Mouse (Mus musculus) heart, adult 2 months (tissue): ENCODE data around the gene Trpc1. TPM values are rescaled to one million over a fixed set of nuclear protein-coding genes. Genes with fewer than 3 reads are reported as not detected.
A peak's percentile ranks its signal among the peaks of the same experiment; 100 is the strongest.

Experiments used
- DNase-seq, 2 experiments: peaks; one replicate each; pipeline ENCODE4 v3.0.0; 2021
- H3K27ac ChIP-seq: fragments of 200-600 bp; 2 replicates; pipeline ENCODE4 v1.8.1; 2022
- H3K27me3 ChIP-seq: fragments of 200-500 bp; 2 replicates; pipeline ENCODE4 v1.6.1; 2012; ENCODE audit warnings: mild to moderate bottlenecking, low read length, inconsistent platforms, mixed read lengths; ENCODE audit not compliant: control insufficient read depth, insufficient read depth
- H3K36me3 ChIP-seq: fragments of 200-500 bp; 2 replicates; pipeline ENCODE4 v1.6.1; 2012; ENCODE audit warnings: low read length, inconsistent platforms; ENCODE audit not compliant: control insufficient read depth, insufficient read depth
- H3K4me1 ChIP-seq: fragments of 200-500 bp; 2 replicates; pipeline ENCODE4 v1.6.1; 2011; ENCODE audit warnings: low read length; ENCODE audit not compliant: control insufficient read depth, insufficient read depth
- H3K4me3 ChIP-seq: fragments of 200-600 bp; 2 replicates; pipeline ENCODE4 v1.8.1; 2022
- H3K79me2 ChIP-seq: fragments of 200-500 bp; replicated peaks from 2 replicates; pipeline ENCODE4 v1.6.1; 2012; ENCODE audit warnings: mild to moderate bottlenecking, inconsistent platforms, low read length, moderate library complexity, mixed read lengths; ENCODE audit not compliant: control insufficient read depth, insufficient read depth
- H3K9ac ChIP-seq: fragments of 200-500 bp; 2 replicates; pipeline ENCODE4 v1.6.1; 2012; ENCODE audit warnings: low read depth, mild to moderate bottlenecking, control low read depth, inconsistent platforms, low read length, mixed read lengths
- CTCF ChIP-seq: fragments of 200-600 bp; IDR thresholded peaks from 2 replicates; pipeline ENCODE4 v1.8.1; 2022; ENCODE audit warnings: antibody characterized with exemption, mild to moderate bottlenecking, moderate library complexity
- EP300 ChIP-seq: fragments of 200-500 bp; IDR thresholded peaks from 2 replicates; pipeline ENCODE4 v1.6.1; 2011; ENCODE audit warnings: low read depth, low read length, control low read depth; ENCODE audit not compliant: insufficient read depth
- POLR2A ChIP-seq: fragments of 200-500 bp; IDR thresholded peaks from 2 replicates; pipeline ENCODE4 v1.6.1; 2011; ENCODE audit warnings: mild to moderate bottlenecking, low read depth, low read length, control low read depth; ENCODE audit not compliant: insufficient read depth
- WGBS: fragments of 180-500 bp; shearing (Covaris S2); methylation state at CpG from one replicate; pipeline ENCODE4 v1.1.7; 2018; 5-methylcytosine and 5-hydroxymethylcytosine counted together
- intact Hi-C: fragments of 180-260 bp; cut with DNase I; formaldehyde crosslinking; loops from one replicate; pipeline ENCODE4 v1.15.1; 2025
- polyA plus RNA-seq: library from polyadenylated mRNA; depleted of rRNA; stranded (reverse); fragments of >200 nt; gene quantifications from 2 replicates; pipeline ENCODE4 v1.2.3, GENCODE M21; 2012
- total RNA-seq, 2 experiments: library from RNA; stranded (reverse); gene quantifications; 2 replicates each; pipeline ENCODE4 v1.2.3; 2021

Trpc1 gene
- total and polyA plus RNA-seq, 3 experiments = 2.8 to 7.0 (median 6.8) TPM

- TF ChIP-seq CTCF (no peak), POLR2A (no peak), EP300 (no peak)
- Histone ChIP-seq H3K4me1 (no peaks in the 10 kb centered on the region; the same call in 1 of the 2 replicates), H3K36me3 (no peaks in the 10 kb centered on the region), H3K4me3 (no peak overlapping the region), H3K27ac (no peak overlapping the region), H3K27me3 (no peaks in the 10 kb centered on the region), H3K79me2 (no peaks in the 10 kb centered on the region), H3K9ac (no peak overlapping the region)
- WGBS = 89% methylated on average over 11 of the region's 11 CpGs
- intact Hi-C loops = no loop called here
- no peak for DNase-seq
Measured at GRCm38 (mm10) chr9:95680691-95681090, 69.5 kb downstream of the Trpc1 start.

- DNase-seq = no peak
- intact Hi-C loops = loop anchor here (5.0 kb wide), 1 partner anchor 43 kb away; the partner anchor contains the start of gene Pcolce2
- TF ChIP-seq CTCF (no peak), EP300 (no peak), POLR2A (no peak)
Measured at GRCm38 (mm10) chr9:95679966-95680365, 70.2 kb downstream of the Trpc1 start.

DNA sequence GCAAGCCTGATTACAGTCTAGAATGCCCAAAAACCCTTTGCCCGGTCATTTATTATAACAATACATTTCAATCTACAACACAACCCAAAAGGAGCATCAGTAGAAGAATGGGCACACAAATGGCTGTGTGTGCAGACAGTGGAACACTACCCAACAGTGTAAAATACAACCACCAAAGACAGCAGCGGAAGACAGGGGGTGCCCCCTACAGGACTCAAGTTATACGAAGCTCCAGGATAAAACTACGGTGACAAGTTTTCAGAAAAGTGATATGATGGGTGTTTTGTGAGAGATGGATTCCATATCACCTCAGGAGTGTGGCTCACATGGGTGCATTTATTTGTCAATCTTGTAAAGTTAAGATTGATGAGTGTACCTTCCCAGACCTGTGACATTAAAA is 74.2 kb downstream of the Trpc1 start:
- Histone ChIP-seq H3K4me3 (no peak overlapping the region), H3K27ac (peak overlapping the region; percentile 92), H3K36me3 (no peaks in the 10 kb centered on the region), H3K4me1 (peaks cover 1% of the 10 kb centered on the region), H3K9ac (no peak overlapping the region), H3K27me3 (no peaks in the 10 kb centered on the region), H3K79me2 (no peaks in the 10 kb centered on the region)
- 90% methylated on average over 4 of the region's 4 CpGs for WGBS
- DNase-seq = no peak
- TF ChIP-seq POLR2A (no peak), CTCF (peak; percentile 56), EP300 (no peak)
- intact Hi-C loops = loop anchor here (5.0 kb wide), 1 partner anchor 39 kb away; the partner anchor contains the start of gene Pcolce2

More at GRCm38 (mm10) chr9:95679966-95680365, 70.2 kb downstream of the Trpc1 start:
- WGBS = 59% methylated on average over 7 of the region's 7 CpGs
- H3K36me3 ChIP-seq = no peaks in the 10 kb centered on the region
- H3K4me3 ChIP-seq = no peak overlapping the region
- H3K27ac ChIP-seq = no peak overlapping the region
- no peaks in the 10 kb centered on the region for H3K27me3 ChIP-seq
- no peak overlapping the region for H3K9ac ChIP-seq
- no peaks in the 10 kb centered on the region for H3K79me2 ChIP-seq
- H3K4me1 ChIP-seq = peaks cover 1% of the 10 kb centered on the region

DNA sequence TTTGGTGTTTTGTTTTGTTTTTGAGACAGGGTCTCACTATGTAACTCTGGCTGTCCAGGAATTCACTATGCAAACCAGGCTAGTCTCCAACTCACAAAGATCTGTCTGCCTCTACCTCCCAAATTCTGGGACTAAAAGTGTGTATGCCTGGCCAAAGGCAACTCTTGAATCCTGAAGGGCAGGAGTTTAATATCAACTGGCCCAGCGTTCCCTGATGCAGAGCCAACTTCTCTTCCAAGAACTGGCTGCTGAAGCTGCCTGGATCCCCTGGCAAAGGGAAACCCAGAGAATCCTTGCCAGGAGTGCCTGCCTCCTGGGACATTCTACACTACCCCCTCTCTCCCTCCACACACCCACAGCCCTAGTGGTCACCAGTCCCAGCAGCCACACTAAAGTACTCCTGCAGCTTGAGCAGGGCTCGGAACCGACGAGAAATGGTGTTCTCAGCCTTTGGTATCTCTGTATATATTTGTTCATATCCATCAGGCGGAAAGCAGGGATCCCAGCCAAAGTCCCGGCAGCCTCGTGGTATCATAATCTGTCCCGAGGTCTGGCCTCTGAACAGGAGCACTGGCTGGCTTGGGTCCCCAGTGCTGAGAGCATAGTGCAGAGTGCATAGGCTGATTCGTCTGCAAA is 75.0 kb downstream of the Trpc1 start:
- peak; percentile 80 to 87 for DNase-seq
- TF ChIP-seq POLR2A (peak; percentile 41; the same call in 1 of the 2 replicates), CTCF (0 out of 2 replicates have a peak, but pooled peaks have one; percentile 7), EP300 (peak; percentile 73; the same call in 1 of the 2 replicates)
- Histone ChIP-seq H3K27ac (peak overlapping the region; percentile 92), H3K4me3 (peak overlapping the region; percentile 37; the same call in 1 of the 2 replicates), H3K36me3 (no peaks in the 10 kb centered on the region), H3K9ac (peak overlapping the region; percentile 74), H3K4me1 (peaks cover 1% of the 10 kb centered on the region; the same call in 1 of the 2 replicates), H3K79me2 (no peaks in the 10 kb centered on the region), H3K27me3 (no peaks in the 10 kb centered on the region)
- intact Hi-C loops = loop anchor here (2.0 to 5.0 kb wide), 2 partner anchors 38 to 110 kb away; partner anchors contain the start of gene Pcolce2
- 34% methylated on average over 9 of the region's 9 CpGs for WGBS

DNA sequence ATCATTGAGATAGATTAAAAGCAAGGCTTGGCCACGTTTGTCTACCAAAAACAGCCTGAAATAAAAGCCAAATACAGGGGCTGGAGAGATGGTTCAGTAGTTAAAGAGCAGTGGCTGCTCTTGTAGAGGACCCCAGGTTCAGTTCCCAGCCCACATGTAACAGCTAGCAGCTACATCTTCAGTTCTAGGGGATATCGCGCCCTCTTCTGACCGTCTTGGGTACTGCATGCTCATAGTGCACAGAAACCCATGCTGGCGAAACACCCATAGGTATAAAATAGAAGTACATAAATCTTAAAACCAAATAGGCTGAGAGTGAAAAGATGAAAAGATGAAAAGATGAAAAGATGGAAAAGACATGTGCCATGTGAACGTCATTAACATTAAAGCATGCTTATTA is 77.4 kb downstream of the Trpc1 start:
- WGBS = 80% methylated on average over 6 of the region's 6 CpGs
- intact Hi-C loops = no loop called here
- Histone ChIP-seq H3K4me1 (peaks cover 3% of the 10 kb centered on the region), H3K4me3 (no peak overlapping the region), H3K27me3 (no peaks in the 10 kb centered on the region), H3K27ac (no peak overlapping the region), H3K79me2 (no peaks in the 10 kb centered on the region), H3K9ac (no peak overlapping the region), H3K36me3 (no peaks in the 10 kb centered on the region)
- no peak for DNase-seq
- TF ChIP-seq POLR2A = no peak
- no peak for TF ChIP-seq EP300
- TF ChIP-seq CTCF = peak; percentile 48

DNA sequence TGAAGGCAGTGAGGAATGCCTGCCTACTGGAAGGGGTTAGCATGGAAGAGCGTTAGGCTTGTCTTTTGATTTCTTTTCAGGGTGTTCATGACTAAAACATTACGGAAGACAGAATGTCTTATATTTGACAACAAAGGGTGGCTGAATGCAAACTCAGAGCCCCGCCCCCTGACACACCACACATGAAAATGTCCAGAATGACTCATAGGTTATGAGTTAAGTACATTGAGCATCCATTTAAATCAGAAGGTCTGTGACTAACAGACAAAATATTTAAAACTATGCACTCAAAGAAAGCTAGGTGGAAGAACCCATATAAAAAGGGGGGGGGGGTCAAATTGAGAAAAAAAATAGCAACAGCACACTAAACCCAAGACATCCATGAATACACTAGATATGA is 77.8 kb downstream of the Trpc1 start:
- H3K4me1 ChIP-seq = peaks cover 5% of the 10 kb centered on the region
- intact Hi-C loops = no loop called here
- H3K79me2 ChIP-seq = no peaks in the 10 kb centered on the region
- WGBS = 96% methylated on average over 3 of the region's 3 CpGs
- DNase-seq = no peak
- no peak overlapping the region for H3K27ac ChIP-seq
- H3K4me3 ChIP-seq = no peak overlapping the region
- TF ChIP-seq EP300 (no peak), CTCF (no peak), POLR2A (no peak)
- H3K9ac ChIP-seq = no peak overlapping the region
- no peaks in the 10 kb centered on the region for H3K36me3 ChIP-seq
- H3K27me3 ChIP-seq = no peaks in the 10 kb centered on the region
